Mouse (Mus musculus): Measurements from ENCODE around the gene Nt5c2. TPM values are rescaled to one million over a fixed set of nuclear protein-coding genes. Genes with fewer than 3 reads are reported as not detected.
A peak's percentile ranks its signal among the peaks of the same experiment; 100 is the strongest.

Gene Nt5c2
- polyA plus RNA-seq, 1 experiment, result 11.7 TPM

DNA sequence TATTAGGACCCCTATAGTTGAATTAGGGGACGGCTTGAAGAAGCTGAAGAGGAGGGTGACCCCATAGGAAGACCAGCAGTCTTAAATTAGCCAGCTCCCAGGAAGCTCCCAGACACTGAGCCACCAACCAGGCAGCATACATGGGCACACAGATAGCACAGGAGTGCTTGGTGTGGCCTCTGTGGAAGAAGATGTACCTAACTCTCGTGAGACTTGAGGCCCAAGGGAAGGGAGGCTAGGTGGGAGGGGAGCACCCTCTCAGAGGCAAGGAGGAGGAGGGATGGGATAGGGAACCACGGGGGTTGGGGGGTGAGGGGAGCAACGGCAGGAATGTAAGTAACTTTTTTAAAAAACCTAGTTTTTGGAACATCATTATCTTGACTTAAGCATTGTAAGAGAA, 88.6 kb downstream of the Nt5c2 start:
- H3K4me3 ChIP-seq (replicated peaks), result peak overlapping the region; percentile 79

DNA sequence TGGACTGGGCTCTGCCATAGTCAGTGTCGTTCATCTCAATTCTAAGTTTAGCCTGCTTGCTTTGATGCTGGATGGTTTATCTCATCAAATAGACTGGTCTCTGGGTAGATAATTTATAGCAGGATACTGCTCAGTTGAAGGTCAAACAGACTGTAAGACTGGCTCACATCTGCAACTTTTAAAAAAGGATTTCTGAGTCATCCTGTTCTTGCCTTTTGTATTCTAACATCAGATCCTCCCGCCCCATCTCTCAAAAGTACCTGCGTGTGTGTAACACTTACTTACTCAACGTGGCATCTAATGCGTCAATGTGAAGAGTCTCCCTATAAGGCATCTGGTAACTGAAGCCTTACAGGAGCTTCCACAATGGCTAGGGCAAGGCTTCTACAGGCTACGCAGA, 94.4 kb downstream of the Nt5c2 start:
- no peak overlapping the region for H3K4me3 ChIP-seq (replicated peaks)
- TF ChIP-seq GATA1 (IDR thresholded peaks at IDR 0.05; ENCODE audit: borderline replicate concordance, low read length) (no peak), FLI1 (IDR thresholded peaks at IDR 0.05; ENCODE audit: low read length) (no peak)
- peaks cover 78% of the 10 kb centered on the region for H3K36me3 ChIP-seq (replicated peaks; ENCODE audit: low read length)
- H3K4me1 ChIP-seq, result peaks cover 60% of the 10 kb centered on the region
- no peaks in the 10 kb centered on the region for H3K27me3 ChIP-seq (replicated peaks)
- H3K9me3 ChIP-seq, result no peaks in the 10 kb centered on the region

More for the DNA sequence above, 88.6 kb downstream of the Nt5c2 start:
- no peak for TF ChIP-seq GATA1 (IDR thresholded peaks at IDR 0.05; ENCODE audit: borderline replicate concordance, low read length)
- no peak for TF ChIP-seq FLI1 (IDR thresholded peaks at IDR 0.05; ENCODE audit: low read length)
- Histone ChIP-seq H3K27me3 (replicated peaks) (no peaks in the 10 kb centered on the region), H3K4me1 (peaks cover 83% of the 10 kb centered on the region), H3K9me3 (no peaks in the 10 kb centered on the region), H3K36me3 (replicated peaks; ENCODE audit: low read length) (peaks cover 63% of the 10 kb centered on the region)

DNA sequence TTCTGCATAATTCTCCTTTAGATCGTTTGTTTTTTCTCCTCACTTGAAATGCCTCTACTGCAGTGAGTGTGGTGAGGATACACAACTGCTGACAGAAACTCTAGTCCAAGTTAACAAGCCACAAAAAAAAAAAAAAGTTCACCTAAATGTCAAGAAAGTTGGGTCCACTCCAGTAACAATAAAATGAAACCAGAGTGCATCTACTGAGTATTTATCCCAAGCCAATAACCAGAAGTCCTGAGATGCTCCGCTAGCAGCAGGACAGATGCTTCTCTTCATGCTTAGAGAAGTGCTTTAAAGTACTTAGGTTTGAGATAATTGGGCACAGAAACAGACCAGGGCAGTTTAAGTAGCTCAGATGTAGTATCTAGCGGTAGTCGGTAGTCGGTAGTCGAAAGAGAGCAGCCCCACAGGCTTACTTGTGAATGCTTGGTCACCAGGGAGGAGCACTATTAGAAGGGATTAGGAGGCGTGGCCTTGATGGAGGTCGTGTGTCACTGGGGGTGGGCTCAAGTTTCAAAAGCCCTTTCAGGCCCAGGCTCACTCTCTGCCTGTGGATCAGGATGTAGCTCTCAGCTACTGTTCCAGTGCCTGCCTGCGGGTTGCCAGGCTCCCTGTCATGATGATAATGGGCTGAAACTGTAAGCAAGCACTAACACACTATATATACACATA, 99.4 kb downstream of the Nt5c2 start:
- TF ChIP-seq FLI1 (IDR thresholded peaks at IDR 0.05; ENCODE audit: low read length) (no peak), GATA1 (IDR thresholded peaks at IDR 0.05; ENCODE audit: borderline replicate concordance, low read length) (no peak)

DNA sequence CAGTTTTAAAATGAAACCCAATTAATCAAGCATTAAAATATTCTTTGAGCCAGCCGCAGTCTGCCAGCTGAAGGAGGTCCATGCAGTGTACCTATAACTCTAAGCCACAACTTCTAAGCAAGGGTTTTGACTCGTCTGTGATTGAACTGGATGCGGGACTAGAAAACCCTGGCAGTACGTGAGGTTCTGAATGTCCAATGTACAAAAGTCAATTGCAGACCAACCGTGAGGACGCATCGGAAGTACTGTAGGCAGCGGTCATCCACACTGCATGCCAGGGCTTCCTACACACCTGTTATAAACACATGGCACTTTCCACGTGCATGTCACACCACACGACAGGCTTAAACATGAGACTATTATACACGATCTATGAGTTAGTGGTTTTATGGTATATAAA, 101.3 kb downstream of the Nt5c2 start:
- Histone ChIP-seq H3K4me3 (replicated peaks) (no peak overlapping the region), H3K27me3 (replicated peaks) (no peaks in the 10 kb centered on the region), H3K36me3 (replicated peaks; ENCODE audit: low read length) (peaks cover 70% of the 10 kb centered on the region), H3K4me1 (peaks cover 63% of the 10 kb centered on the region), H3K9me3 (no peaks in the 10 kb centered on the region)
- no peak for TF ChIP-seq GATA1 (IDR thresholded peaks at IDR 0.05; ENCODE audit: borderline replicate concordance, low read length)
- TF ChIP-seq FLI1 (IDR thresholded peaks at IDR 0.05; ENCODE audit: low read length), result no peak

More for the DNA sequence above, 99.4 kb downstream of the Nt5c2 start:
- Histone ChIP-seq H3K36me3 (replicated peaks; ENCODE audit: low read length) (peaks cover 73% of the 10 kb centered on the region), H3K27me3 (replicated peaks) (no peaks in the 10 kb centered on the region), H3K4me1 (peaks cover 57% of the 10 kb centered on the region), H3K9me3 (no peaks in the 10 kb centered on the region), H3K4me3 (replicated peaks) (no peak overlapping the region)

DNA sequence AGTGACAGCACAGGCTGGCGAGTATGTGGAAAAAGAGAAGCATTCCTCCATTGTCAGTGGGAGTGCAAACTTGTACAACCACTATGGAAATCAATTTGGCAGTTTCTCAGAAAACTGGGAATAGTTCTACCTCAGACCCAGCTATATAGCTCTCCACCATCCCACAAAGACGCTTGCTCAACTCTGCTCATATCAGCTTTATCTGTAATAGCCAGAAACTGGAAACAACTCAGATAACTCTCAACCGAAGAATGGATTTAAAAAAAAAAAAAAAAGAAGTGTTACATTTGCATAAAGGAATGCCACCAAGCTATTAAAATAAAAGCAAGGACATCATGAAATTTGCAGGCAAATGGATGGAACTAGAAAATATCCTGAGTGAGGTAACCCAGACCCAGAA, 103.5 kb downstream of the Nt5c2 start:
- H3K36me3 ChIP-seq (replicated peaks; ENCODE audit: low read length), result peaks cover 69% of the 10 kb centered on the region

DNA sequence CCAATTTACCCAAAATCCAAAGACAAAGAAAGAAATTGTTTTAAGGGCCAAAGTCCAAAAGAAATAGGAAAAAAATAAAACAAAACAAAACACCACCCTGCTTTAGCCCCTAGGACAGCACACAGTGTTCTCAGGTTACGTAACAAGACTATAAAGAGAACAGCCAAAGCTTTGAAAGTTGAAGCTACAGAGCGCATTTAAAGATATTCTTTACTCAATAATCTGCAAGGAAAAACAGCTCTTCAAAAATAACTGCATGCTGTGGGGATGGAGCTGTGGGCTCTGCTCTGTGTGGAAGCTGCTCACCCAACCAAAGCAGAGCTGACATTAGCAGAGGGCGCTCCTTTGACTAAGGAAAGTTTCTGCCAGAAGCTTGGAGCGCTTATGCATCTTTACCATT, 106.0 kb downstream of the Nt5c2 start:
- H3K36me3 ChIP-seq (replicated peaks; ENCODE audit: low read length), result peaks cover 60% of the 10 kb centered on the region

More for the DNA sequence above, 103.5 kb downstream of the Nt5c2 start:
- Histone ChIP-seq H3K4me3 (replicated peaks) (no peak overlapping the region), H3K27me3 (replicated peaks) (no peaks in the 10 kb centered on the region), H3K9me3 (no peaks in the 10 kb centered on the region), H3K4me1 (peaks cover 62% of the 10 kb centered on the region)
- TF ChIP-seq FLI1 (IDR thresholded peaks at IDR 0.05; ENCODE audit: low read length), result no peak
- TF ChIP-seq GATA1 (IDR thresholded peaks at IDR 0.05; ENCODE audit: borderline replicate concordance, low read length), result no peak

DNA sequence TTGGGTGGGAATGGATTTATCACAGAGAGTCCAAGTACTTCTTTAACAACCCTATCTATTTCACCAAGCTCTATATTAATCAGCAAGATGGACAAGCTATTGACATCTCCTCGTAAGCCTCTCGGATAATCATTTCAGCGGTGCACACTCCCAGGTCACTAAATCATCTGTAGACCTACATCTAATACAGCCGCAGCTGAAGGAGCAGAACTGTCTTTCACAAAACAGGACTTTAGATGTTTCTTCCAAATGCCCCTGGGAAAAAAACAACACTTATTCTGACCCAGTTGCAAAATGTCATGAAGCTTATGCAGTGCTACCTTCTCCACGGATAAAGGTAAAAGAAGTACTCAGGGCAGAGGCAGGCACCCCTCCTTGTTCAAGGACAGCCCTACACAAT, 106.7 kb downstream of the Nt5c2 start:
- H3K27me3 ChIP-seq (replicated peaks), result no peaks in the 10 kb centered on the region
- peaks cover 61% of the 10 kb centered on the region for H3K36me3 ChIP-seq (replicated peaks; ENCODE audit: low read length)
- peaks cover 77% of the 10 kb centered on the region for H3K4me1 ChIP-seq
- TF ChIP-seq FLI1 (IDR thresholded peaks at IDR 0.05; ENCODE audit: low read length) (no peak), GATA1 (IDR thresholded peaks at IDR 0.05; ENCODE audit: borderline replicate concordance, low read length) (no peak)
- H3K9me3 ChIP-seq, result no peaks in the 10 kb centered on the region
- no peak overlapping the region for H3K4me3 ChIP-seq (replicated peaks)

More for the DNA sequence above, 106.0 kb downstream of the Nt5c2 start:
- H3K4me3 ChIP-seq (replicated peaks), result no peak overlapping the region
- TF ChIP-seq GATA1 (IDR thresholded peaks at IDR 0.05; ENCODE audit: borderline replicate concordance, low read length) (no peak), FLI1 (IDR thresholded peaks at IDR 0.05; ENCODE audit: low read length) (no peak)
- no peaks in the 10 kb centered on the region for H3K27me3 ChIP-seq (replicated peaks)
- no peaks in the 10 kb centered on the region for H3K9me3 ChIP-seq
- peaks cover 75% of the 10 kb centered on the region for H3K4me1 ChIP-seq

DNA sequence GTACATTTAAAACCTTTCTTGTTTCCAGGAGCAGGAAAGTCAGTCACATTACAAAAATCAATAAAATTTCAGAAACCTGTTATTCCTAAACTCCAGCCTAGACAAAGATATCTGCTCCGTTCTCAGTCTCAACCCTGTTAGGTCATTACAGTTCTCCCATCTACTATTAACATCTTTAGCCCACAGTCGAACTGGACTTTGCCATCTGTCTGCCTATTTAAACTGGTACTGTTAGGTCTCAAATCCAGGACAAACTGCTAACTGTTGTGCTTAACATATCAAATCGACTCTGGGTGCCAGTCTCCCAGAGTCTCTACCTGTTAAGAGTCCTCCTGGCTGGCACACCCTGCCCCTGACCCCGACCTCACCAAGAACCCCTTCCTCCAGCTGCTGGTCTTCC, 109.0 kb downstream of the Nt5c2 start:
- Histone ChIP-seq H3K4me3 (replicated peaks) (no peak overlapping the region), H3K4me1 (peaks cover 83% of the 10 kb centered on the region)

DNA sequence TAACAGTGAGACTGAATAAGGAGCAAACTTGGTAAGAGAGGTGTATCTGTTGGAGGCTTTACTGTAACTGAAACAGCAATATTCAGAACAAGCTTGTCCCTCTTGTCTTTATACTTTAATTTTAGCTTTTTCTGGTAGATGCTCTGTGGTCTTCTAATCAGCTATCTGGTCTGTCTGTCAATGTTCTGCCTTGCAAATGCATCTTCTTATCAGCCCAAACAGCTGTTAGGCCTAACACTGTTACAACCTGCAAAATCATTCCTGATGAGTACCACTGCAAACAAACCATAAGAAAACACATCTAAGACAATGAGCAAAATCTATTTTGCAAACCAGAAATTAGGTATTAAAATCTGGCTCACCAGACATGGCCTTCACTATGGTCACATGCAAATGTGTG, 109.6 kb downstream of the Nt5c2 start:
- no peaks in the 10 kb centered on the region for H3K9me3 ChIP-seq
- H3K4me3 ChIP-seq (replicated peaks), result peak overlapping the region; percentile 36
- peaks cover 58% of the 10 kb centered on the region for H3K36me3 ChIP-seq (replicated peaks; ENCODE audit: low read length)
- TF ChIP-seq FLI1 (IDR thresholded peaks at IDR 0.05; ENCODE audit: low read length) (no peak), GATA1 (IDR thresholded peaks at IDR 0.05; ENCODE audit: borderline replicate concordance, low read length) (no peak)
- H3K4me1 ChIP-seq, result peaks cover 85% of the 10 kb centered on the region
- no peaks in the 10 kb centered on the region for H3K27me3 ChIP-seq (replicated peaks)

More for the DNA sequence above, 109.0 kb downstream of the Nt5c2 start:
- TF ChIP-seq GATA1 (IDR thresholded peaks at IDR 0.05; ENCODE audit: borderline replicate concordance, low read length), result no peak
- no peak for TF ChIP-seq FLI1 (IDR thresholded peaks at IDR 0.05; ENCODE audit: low read length)
- H3K9me3 ChIP-seq, result no peaks in the 10 kb centered on the region
- no peaks in the 10 kb centered on the region for H3K27me3 ChIP-seq (replicated peaks)
- peaks cover 57% of the 10 kb centered on the region for H3K36me3 ChIP-seq (replicated peaks; ENCODE audit: low read length)

DNA sequence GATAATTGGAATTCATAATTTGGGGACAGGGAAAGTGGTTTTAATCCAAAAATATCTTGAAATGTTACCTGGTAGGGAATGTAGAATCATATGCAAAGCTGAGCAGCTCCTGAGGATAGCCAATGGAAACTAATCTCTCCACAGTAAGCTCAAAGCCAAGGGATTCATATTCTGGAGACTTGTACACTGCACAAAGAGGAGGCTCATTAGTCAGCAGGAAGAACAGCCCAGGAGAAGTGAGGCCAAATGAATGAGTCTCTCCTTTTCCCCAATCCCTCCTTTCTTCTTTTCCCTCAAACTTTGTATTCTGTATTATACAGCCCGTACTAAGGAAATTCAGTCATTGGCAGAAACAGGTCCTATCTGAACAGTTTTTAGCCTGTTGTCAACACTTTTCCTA, 110.0 kb downstream of the Nt5c2 start:
- Histone ChIP-seq H3K36me3 (replicated peaks; ENCODE audit: low read length) (peaks cover 61% of the 10 kb centered on the region), H3K9me3 (no peaks in the 10 kb centered on the region), H3K27me3 (replicated peaks) (no peaks in the 10 kb centered on the region), H3K4me3 (replicated peaks) (no peak overlapping the region), H3K4me1 (peaks cover 88% of the 10 kb centered on the region)
- TF ChIP-seq GATA1 (IDR thresholded peaks at IDR 0.05; ENCODE audit: borderline replicate concordance, low read length) (no peak), FLI1 (IDR thresholded peaks at IDR 0.05; ENCODE audit: low read length) (no peak)
